Mouse (Mus musculus) intestine, postnatal 0 days (tissue): ENCODE results near the gene Dpep2nb. TPM values are rescaled to one million over a fixed set of nuclear protein-coding genes. Genes with fewer than 3 reads are reported as not detected.

Experiments
- ATAC-seq: fragments of 200-750 bp; cut with Nextera tagmentation; 2 replicates; pipeline ENCODE4 v1.8.0; 2017; ENCODE audit warnings: mild to moderate bottlenecking, moderate TSS enrichment, moderate library complexity
- H3K27ac ChIP-seq: fragments of 300-500 bp; sonication (generic); 2 replicates; pipeline ENCODE4 v1.5.1; 2014; ENCODE audit warnings: mild to moderate bottlenecking, low read depth, low read length, moderate library complexity
- H3K27me3 ChIP-seq: fragments of 300-500 bp; sonication (generic); replicated peaks from 2 replicates; pipeline ENCODE4 v1.6.1; 2014; ENCODE audit warnings: low read length, mixed read lengths; ENCODE audit not compliant: control insufficient read depth, insufficient read depth
- H3K36me3 ChIP-seq: fragments of 300-500 bp; sonication (generic); 2 replicates; pipeline ENCODE4 v1.6.1; 2014; ENCODE audit warnings: mild to moderate bottlenecking, moderate library complexity; ENCODE audit not compliant: control insufficient read depth, insufficient read depth
- H3K4me1 ChIP-seq: fragments of 300-500 bp; sonication (generic); replicated peaks from 2 replicates; pipeline ENCODE4 v1.6.1; 2014; ENCODE audit warnings: antibody characterized with exemption, low read length, mixed read lengths; ENCODE audit not compliant: control insufficient read depth, insufficient read depth
- H3K4me2 ChIP-seq: fragments of 300-500 bp; sonication (generic); replicated peaks from 2 replicates; pipeline ENCODE4 v1.6.1; 2014; ENCODE audit warnings: low read depth, mild to moderate bottlenecking, moderate library complexity
- H3K4me3 ChIP-seq: fragments of 300-500 bp; sonication (generic); 2 replicates; pipeline ENCODE4 v1.5.1; 2014; ENCODE audit warnings: low read depth, low read length
- H3K9ac ChIP-seq: fragments of 300-500 bp; sonication (generic); 2 replicates; pipeline ENCODE4 v1.6.1; 2014; ENCODE audit warnings: mild to moderate bottlenecking, low read depth, low read length
- H3K9me3 ChIP-seq: fragments of 300-500 bp; sonication (generic); 2 replicates; pipeline ENCODE4 v1.6.1; 2016; ENCODE audit warnings: mixed run types; ENCODE audit not compliant: control insufficient read depth
- CTCF ChIP-seq: sonication (generic); IDR thresholded peaks from 2 replicates; pipeline ENCODE4 v1.5.1; 2016; ENCODE audit warnings: low read depth, mild to moderate bottlenecking, control low read depth, antibody characterized with exemption, moderate library complexity
- WGBS: fragments of 180-500 bp; shearing (Covaris S2); extraction: QIAGEN DNeasy Blood & Tissue Kit; methylation state at CpG from one replicate; pipeline ENCODE4 v1.1.7; 2014; 5-methylcytosine and 5-hydroxymethylcytosine counted together
- polyA plus RNA-seq: library from polyadenylated mRNA; unstranded; fragments of >200 nt; fragmentation: Nextera tagmentation; extraction: Ambion mirVana; gene quantifications from 2 replicates; pipeline ENCODE4 v1.2.1, GENCODE M21; 2015

The Dpep2nb gene
- polyA plus RNA-seq: not detected in 2 replicates

DNA sequence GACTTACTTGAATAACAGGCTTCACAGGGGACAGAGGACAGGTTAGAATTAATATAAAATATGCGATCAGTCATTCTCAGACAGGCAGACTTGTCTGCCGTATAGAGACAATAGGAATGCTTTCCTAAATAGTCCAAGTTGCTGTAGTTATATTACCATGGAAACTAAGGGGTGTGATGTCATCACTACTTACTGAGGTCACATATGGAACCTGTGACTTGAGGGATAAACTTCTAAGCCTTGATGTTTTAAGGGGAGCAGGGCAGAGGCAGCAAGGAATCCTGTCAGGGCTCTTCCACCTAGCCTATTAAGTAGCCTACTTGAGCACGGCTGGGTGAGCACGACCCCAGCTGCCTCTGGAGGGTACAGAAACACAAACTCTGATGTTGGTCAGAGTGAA lies at the start of gene Dpep2nb:
TSS of gene Dpep2nb (minus strand) at position 101 of the 400 bp plus-strand sequence.
- H3K4me2 ChIP-seq: no peak within 1 kb of the TSS
- no peaks in the 10 kb centered on the region for H3K27me3 ChIP-seq
- peaks cover 5% of the 10 kb centered on the region; the same call in 1 of the 2 replicates for H3K4me1 ChIP-seq
- H3K4me3 ChIP-seq: no peak within 1 kb of the TSS
- no peak for ATAC-seq
- no peak for TF ChIP-seq CTCF
- H3K9ac ChIP-seq: no peak within 1 kb of the TSS
- no peaks in the 10 kb centered on the region for H3K9me3 ChIP-seq
- no peak within 1 kb of the TSS for H3K27ac ChIP-seq
- no peaks in the 10 kb centered on the region for H3K36me3 ChIP-seq
- 81% methylated on average over 4 of the region's 4 CpGs for WGBS

DNA sequence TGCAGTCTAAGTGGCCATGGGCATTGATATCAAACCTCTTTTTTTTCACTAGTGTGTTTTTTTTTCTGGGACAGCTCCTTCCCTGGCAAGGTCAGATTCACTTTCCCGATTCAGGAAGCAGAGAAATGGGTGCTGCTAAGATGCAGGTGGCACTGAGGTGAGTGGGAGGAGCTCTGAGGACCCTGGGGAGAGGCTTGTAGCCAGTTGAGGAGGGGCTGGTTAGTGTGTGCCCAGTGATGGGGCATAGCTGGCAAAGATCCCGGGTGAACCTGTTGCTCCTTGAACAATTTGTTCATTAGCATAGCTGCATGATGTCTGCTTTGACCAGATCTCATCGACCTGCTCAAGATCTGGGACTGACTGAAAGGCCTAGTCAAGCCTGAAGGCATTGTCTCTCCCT lies 49.3 kb upstream of the Dpep2nb start:
- 33% methylated on average over 3 of the region's 3 CpGs for WGBS
- ATAC-seq: no peak
- TF ChIP-seq CTCF: no peak
- H3K4me1 ChIP-seq: peaks cover 16% of the 10 kb centered on the region
- no peak overlapping the region for H3K9ac ChIP-seq
- peak overlapping the region; percentile 80 for H3K27ac ChIP-seq
- no peak overlapping the region for H3K4me3 ChIP-seq
- H3K36me3 ChIP-seq: peaks cover 8% of the 10 kb centered on the region; the same call in 1 of the 2 replicates
- no peaks in the 10 kb centered on the region for H3K27me3 ChIP-seq
- peak overlapping the region; percentile 37; the same call in 1 of the 2 replicates for H3K4me2 ChIP-seq
- H3K9me3 ChIP-seq: no peaks in the 10 kb centered on the region

DNA sequence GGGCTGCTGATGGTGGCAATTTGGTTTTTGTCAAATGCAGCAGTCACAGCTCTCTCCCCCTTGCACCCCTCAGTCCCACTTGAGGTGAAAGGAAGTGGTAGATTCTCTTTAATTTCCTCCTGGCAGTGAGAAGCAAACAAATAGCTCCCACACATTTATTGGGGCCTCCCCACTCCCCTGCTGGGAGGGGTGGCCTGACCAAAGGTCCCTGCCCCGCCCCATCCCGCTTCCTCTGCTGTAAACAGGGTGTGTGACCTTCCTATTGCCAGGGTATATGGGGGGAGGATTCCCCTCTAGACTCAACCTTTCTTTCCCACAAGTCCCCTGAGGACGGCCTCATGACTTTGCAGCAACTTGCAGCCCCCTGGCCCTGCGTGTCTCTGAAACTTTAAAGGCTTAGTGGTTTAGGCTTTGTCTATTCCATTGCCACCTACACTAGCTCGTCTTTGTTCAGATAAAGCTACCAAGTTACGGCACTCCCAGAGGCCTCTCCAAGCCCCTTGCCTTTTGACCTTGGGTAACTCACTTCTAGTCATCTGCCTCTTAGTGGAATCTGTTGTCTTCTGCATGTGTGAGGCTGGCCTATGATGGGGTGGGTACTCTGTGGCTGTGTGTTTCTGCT lies 48.5 kb upstream of the Dpep2nb start:
- H3K36me3 ChIP-seq: peaks cover 8% of the 10 kb centered on the region; the same call in 1 of the 2 replicates
- H3K27me3 ChIP-seq: no peaks in the 10 kb centered on the region
- peak overlapping the region; percentile 37 for H3K4me2 ChIP-seq
- TF ChIP-seq CTCF: peak; percentile 22; the same call in 1 of the 2 replicates
- 18% methylated on average over 6 of the region's 6 CpGs for WGBS
- H3K27ac ChIP-seq: peak overlapping the region; percentile 80
- no peak overlapping the region for H3K9ac ChIP-seq
- ATAC-seq: peak; percentile 85
- no peak overlapping the region for H3K4me3 ChIP-seq
- peaks cover 16% of the 10 kb centered on the region for H3K4me1 ChIP-seq
- no peaks in the 10 kb centered on the region for H3K9me3 ChIP-seq

DNA sequence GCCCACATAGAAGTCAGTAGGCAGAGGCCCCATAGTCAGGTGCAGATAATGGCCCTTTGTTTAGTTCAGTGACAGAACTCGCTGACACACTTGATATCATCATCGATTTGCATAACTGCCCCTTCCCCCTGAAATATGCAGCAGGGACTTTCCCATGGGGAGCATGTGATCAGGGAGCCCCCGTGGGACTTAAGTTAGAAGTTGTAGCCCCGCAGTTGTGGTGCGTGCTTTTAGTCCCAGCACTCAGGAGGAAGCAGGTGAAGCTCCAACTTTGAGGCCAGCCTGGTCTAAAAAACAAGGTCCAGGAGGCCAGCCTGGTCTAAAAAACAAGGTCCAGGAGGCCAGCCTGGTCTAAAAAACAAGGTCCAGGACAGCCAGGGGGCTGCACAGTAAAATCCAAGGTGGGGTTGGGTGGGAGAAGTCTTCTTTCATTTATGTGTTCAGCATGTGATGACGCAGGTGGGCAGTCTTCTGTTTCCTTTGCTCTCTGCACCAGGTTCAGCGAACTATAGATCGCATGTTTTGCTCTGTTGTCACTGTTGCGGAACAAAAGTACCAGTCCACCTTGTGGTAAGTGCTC lies 46.8 kb upstream of the Dpep2nb start:
- Histone ChIP-seq H3K36me3 (peaks cover 8% of the 10 kb centered on the region; the same call in 1 of the 2 replicates), H3K9ac (no peak overlapping the region), H3K27ac (peak overlapping the region; percentile 80), H3K4me2 (no peak overlapping the region), H3K4me1 (peaks cover 10% of the 10 kb centered on the region), H3K4me3 (no peak overlapping the region), H3K9me3 (no peaks in the 10 kb centered on the region), H3K27me3 (no peaks in the 10 kb centered on the region)
- TF ChIP-seq CTCF: peak; percentile 7; the same call in 1 of the 2 replicates
- no peak for ATAC-seq
- 55% methylated on average over 9 of the region's 9 CpGs for WGBS

DNA sequence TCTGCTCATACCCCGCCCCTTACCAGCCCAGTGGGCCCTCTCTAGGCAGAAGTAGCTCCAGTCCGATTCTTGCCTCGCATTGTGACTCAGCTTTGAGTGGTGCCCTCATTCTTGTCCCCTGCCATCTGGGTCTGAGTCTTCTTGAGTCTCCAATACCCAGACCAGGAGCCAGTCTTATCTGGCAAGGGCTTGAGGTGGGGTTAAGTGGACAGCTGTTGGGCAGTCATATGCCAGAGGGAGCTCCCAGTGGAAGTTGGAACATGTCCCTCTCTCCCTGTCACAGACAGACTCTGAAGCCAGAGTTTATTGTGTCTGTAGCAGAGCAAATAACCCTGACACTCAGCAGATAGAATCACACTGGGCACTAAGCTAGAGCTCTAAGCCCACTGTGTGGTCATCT lies 45.3 kb upstream of the Dpep2nb start:
- WGBS: 85% methylated on average over 3 of the region's 3 CpGs
- ATAC-seq: no peak
- no peak for TF ChIP-seq CTCF

DNA sequence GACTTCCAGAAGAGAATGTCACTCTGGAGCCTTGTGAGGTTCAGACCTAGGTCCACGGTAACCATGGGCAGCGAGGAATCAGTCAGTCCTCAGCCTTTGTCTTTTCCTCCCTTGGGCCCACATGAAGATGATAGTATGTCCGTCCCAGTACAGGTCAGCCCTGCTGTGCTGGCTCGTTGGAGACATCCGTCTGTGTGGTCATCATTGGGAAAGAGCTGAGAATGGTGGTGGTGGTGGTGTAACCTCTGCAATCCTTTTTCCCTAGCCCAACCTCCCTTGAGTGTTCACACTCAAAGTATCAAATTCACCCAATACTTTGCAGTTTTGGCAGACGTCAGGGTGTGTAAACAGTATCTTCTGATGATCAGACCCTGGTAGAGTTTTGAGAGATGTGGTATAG lies 44.1 kb upstream of the Dpep2nb start:
- H3K4me3 ChIP-seq: no peak overlapping the region
- H3K36me3 ChIP-seq: peaks cover 10% of the 10 kb centered on the region; the same call in 1 of the 2 replicates
- H3K4me1 ChIP-seq: peaks cover 10% of the 10 kb centered on the region
- H3K4me2 ChIP-seq: no peak overlapping the region
- no peak for TF ChIP-seq CTCF
- H3K9ac ChIP-seq: no peak overlapping the region
- no peak for ATAC-seq
- H3K27ac ChIP-seq: no peak overlapping the region
- 91% methylated on average over 6 of the region's 6 CpGs for WGBS
- no peaks in the 10 kb centered on the region for H3K27me3 ChIP-seq
- no peaks in the 10 kb centered on the region for H3K9me3 ChIP-seq

More for the DNA sequence above, 45.3 kb upstream of the Dpep2nb start:
- Histone ChIP-seq H3K9me3 (no peaks in the 10 kb centered on the region), H3K27ac (0 out of 2 replicates have a peak overlapping the region, but pooled peaks have one; percentile 5), H3K4me2 (no peak overlapping the region), H3K36me3 (peaks cover 8% of the 10 kb centered on the region; the same call in 1 of the 2 replicates), H3K27me3 (no peaks in the 10 kb centered on the region), H3K4me1 (peaks cover 10% of the 10 kb centered on the region), H3K4me3 (no peak overlapping the region), H3K9ac (no peak overlapping the region)
